Mouse (Mus musculus) hindlimb bud, embryonic 11.5 days (tissue): ENCODE measurements around the gene Stk17b.
"Not testable (repeated sequence)": the region's sequence is repeated elsewhere in the genome, so short reads cannot be mapped to it uniquely, and the experiment has no call there.

Experiments used
- DNase-seq: peaks from one replicate; pipeline ENCODE4 v3.0.0-alpha.2; 2012; ENCODE audit warnings: low read depth, low spot score; ENCODE audit errors: extremely low spot score

Stk17b gene

DNA sequence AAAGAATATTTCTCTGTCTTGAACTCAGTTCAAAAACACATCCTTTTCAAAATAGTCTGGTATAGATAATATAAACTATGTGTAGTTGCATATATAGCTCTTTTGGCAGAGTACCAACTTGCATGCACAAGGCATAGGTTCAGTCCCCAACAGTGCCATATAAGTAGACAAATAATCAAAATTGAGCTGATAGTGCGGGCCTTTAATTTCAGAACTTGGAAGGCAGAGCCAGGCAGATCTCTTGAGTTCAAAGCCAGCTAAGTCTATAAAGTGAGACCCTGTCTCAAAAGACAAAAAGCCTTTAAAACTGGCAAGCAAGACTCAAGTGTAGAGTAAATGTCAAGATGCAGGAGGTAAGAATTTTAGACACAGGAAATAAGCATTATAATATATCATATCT, 2.1 kb downstream of the Stk17b start:
- DNase-seq, result no peak

DNA sequence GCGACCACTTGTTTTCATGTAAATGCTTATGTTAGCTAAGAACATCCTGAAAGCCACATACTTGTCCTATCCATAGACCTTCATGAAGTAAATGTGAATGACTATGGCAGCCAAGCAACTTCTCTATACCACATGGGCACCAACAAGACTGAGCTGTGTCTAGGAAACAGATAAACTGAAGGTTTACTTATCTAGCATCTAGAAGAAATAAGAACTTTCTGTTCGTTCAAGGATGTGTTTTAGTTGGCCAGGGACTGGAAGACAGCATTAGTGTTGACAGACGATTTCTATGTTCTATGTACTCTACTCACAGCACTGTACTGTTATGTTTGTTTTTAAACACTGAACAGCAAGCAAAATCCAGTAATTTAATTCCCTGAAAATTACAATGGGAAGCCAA, 2.9 kb downstream of the Stk17b start:
- DNase-seq, result no peak

DNA sequence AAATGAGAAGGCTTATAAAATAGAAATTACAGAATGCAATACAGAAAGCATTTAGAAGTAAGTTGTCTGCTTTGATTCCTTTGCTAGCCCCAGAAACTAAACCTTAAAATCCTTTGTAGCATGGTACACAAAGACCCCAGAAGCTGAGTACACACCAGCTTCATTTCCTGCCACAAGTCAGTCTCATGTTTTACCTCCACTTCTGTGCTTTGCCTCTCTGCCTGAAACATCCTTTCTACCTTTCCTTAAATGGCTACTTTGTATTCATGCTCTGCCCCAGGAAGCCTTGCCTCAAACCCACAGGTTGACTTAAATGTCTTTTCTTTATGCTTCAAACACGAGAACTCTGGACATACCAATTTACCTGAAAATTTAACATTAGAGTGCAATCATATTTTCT, 3.7 kb downstream of the Stk17b start:
- DNase-seq, result no peak

DNA sequence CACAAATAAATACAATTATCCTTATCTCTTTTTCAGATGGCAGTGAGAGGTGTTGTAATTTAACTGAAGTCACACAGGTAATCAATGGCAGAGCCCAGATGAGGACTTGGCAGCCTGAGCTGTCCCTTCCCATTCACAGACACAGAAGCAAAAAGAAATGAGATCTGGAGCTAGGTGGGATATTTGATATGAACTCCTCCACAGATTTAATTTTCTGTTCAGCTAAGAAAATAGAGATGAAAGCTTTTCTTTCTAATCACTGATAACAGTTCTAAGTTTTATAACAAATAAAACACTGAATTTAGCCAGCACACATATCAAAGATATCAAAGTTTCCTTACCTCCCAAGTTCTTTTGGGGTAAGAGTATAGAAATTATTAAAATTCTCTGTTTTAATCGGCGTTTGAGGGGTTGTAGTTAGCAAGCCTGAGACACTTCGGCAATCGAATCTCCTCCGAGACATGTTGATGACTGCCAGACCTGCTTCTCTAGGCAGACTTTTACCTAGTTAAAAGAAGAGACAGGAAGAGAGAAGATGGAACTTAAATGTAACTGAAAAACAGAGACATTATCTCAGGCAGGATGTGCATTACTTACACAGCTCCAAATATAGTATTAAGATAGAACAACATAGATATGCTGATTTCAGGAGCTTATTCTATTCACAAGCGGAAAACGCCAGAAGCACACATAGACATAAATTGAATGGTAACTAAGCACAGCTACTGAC, 8.7 kb downstream of the Stk17b start:
- no peak for DNase-seq

DNA sequence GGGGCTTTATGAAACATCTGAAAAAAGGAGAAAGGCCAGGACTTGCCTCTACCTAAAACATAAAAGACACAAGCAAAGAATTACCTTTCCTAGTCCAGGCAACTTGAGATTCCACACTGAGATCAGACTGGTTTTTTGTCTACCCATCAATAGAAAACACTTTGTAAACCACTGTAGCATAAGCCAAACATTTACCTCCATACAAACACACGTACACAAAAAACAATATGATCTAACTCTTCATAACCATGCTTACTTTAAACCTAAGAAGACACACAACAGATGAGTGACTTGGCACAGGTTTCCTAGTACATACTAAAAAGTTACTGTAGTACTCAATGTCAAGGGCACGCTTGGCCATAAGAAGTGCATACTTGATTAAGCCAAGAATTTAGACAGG, 9.5 kb downstream of the Stk17b start:
- DNase-seq, result no peak

DNA sequence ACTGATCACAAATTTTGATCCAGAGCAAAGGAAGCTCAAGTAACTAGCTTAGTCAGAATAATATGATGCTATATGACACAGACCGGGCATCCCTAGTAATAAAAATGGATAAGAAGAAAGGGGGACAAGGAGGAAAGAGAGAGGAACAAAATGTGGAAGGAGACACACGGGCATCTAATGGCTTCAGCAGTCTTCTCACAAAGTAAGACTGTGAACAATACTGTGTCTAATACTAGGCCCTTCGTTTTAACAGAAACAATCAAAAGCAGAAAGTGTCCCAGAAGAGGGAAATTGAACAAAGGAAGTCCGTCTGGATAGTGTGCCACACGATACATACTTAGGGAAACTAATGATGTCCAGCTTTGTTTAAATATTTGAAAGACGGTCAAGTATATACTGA, 10.0 kb downstream of the Stk17b start:
- no peak for DNase-seq

DNA sequence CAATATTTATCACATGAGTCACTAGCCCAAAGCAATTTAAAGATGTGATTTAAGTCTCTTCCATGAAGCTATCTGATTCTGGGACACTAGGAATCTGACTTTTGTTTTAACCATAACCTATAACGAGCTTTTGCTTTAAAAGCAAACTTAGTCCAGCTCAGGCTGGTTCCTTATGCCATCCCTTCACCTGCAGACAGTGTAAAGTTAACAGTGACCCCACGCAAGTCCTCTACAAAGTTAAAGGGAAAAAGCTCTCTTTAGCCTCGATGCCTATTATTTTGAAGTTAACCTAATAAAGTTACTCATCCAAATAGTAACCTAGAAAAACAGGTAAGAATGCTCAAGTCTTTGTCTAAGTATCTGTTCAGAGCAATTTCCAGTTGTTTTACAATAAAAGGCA, 10.5 kb downstream of the Stk17b start:
- no peak for DNase-seq

DNA sequence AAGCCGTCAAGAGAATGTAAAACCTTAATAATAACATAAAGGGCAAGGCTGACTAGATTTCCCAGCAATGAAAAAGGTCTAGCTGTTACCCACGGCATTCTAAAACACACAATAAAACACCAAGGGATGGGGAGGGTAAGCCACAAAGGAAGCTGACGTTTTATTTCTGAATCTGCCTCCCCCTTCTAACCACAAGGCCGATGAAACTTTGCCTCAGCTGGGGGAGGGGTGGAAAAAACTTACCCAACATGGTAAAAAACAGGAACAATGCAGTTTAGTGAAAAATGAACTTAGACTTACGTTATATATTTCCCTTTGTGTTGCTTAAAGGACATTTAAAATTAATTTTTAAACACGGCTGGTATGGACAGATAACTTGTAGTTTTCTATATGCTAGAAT, 11.0 kb downstream of the Stk17b start:
- no peak for DNase-seq

DNA sequence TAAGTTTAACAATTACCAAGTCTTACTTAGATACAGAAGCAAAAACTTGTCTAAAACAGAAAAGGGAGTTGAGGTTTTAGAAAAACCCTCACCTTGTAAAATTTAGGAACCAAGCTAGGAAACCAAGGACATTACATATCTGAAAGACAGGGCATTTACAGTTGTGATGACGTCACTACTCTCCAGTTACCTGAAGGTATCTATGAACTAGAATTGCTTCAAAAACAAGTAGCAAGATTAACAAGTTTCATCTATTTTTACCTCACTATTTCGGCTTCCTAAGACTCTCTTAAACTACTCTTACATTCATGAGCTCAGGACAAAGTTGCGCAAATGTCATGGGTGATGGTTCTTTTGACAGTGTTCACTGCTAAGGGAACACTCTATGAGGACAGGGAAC, 12.1 kb downstream of the Stk17b start:
- DNase-seq, result no peak

DNA sequence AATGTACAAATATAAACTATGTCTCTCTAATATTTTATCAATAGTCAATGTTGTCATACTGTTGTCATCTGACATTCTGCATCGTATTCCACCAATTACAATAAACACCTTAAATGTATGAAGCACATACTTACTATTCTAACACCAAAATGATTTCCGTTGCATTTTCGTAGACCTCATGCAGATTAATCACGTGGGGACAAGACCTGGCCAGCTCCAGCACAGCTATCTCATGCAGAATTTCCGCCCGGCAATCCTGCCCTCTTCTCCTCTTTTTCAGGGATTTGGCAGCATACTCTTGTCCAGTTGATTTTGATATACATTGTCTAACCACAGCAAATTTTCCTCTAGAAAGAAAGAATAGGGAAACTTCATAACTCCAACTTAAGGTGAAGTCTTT, 13.5 kb downstream of the Stk17b start:
- no peak for DNase-seq

DNA sequence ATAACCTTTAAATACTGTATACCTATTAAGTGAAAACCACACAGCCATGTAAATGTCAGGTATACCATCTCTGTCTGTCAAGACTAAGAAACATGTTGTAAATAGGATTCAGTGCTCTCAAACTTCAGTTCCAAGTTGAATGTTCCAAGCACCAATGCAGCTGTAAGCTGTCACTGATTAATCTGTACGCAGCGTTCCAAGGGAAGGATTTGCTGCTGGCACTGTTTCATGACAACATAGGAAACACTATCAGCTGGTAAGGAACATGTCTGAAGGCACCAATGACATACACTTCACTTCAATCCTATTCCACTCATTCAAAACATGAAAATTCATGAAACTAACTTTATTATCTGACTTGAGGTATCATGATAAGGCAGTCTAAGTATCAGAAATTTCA, 18.9 kb downstream of the Stk17b start:
- DNase-seq, result no peak

DNA sequence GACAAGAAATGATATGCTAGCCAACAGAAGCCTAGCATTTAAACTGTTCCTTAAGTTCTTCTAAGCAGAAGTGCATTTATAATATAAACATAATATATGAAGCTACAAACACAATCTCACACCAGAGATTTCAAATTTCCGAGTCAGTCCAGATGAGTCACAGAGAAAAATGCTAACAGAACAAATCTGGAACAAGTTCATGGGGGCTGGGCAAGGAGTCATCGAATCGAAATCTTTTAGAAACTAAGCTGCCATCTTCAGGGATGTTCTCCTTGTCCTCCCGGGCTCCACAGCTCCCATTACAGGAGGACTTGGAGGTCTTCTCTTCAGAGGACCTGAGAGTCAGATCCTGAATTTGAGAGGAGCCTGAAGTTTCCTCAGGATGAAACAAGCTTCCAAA, 27.7 kb downstream of the Stk17b start:
- no peak for DNase-seq

DNA sequence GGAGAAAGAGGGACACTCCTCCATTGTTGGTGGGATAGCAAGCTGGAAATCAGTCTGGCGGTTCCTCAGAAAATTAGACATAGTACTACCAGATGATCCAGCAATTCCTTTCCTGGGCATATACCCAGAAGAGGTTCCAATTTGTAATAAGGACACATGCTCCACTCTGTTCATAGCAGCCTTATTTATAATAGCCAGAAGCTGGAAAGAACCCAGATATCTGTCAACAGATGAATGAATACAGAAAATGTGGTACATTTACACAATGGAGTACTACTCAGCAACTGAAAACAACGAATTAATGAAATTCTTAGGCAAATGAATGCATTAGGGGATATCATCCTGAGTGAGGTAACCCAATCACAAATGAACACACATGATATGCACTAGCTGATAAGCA, 31.5 kb downstream of the Stk17b start:
- not testable (repeated sequence) for DNase-seq

DNA sequence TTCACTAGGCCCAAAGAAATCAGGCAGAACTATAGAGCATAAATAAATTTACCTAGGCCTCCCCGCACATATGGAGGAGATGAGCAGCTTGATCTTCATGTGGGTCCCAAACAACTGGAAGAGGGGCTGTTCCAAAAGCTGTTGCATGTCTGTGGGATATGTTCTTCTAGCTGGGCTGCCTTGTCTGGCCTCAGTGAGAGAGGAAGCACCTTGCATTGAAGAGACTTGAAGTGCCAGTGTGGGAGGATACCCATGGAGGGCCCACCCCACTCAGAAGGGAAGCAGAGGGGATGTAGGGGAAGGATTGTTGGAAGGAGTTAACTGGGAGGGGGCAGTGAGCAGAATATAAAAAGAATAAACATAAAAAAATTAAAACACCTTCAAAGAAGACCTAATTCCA, 33.9 kb downstream of the Stk17b start:
- DNase-seq, result no peak

DNA sequence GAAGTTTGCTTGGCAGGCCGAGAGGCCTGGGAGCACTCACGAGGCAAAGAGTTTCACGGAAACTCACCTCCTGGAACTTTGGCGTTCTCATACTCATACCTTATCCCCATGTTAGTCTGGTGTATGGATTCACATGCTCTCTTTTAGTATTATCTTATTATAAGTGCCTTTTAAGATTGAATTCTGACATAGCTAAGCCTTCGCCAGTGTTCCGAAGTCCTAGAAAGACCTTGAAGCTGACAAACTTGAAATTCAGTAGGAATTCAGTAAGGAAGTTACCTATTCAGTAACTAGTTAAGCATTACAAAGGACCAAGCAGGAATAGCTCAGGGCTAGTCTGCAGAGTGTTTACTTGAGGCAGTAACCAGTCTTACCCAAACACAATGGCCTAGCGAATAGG, 34.3 kb downstream of the Stk17b start:
- not testable (repeated sequence) for DNase-seq

DNA sequence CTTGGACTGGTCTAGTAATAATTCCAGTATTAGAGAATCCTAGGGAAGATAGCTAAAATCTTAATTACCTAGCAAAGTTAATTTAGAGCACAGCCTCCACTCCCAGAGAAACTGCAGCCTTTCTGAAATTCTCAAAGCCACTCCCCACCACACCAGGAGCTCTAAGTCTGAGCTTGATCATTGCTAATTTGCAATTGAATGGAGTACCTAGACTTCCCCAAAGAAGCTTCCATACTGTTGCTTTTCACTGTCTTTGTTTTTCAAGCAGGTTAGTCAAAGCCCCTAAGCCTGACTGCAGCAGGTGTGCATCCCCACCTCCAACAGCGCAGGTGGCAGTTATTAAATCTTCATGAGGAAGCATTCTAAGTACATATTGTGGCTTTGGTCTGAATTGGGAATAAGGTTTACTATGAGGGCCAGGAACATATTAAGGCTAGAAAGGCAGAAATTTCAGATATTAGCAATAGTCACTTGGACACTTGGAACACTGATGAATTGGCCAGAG, 35.1 kb downstream of the Stk17b start:
- DNase-seq, result not testable (repeated sequence)

DNA sequence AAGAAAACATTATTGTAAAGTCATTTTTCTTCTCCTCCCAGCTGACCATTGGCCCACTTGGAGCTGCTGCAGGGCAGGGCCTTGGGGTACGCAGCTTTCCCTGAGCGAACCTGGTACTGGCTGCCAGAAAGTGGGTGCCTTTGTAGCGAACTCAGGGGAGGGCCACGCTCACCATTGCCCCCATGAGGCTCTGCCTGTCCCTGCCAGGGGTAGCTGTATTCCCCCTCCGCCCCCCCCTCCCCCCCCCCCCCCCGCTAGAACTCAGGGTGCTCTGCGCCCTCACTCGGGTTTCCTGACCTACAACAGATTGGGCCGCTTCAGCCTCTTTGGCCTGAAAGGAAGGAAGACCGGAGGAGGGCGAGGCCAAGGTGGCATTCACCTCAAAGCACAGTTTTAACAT, 36.5 kb downstream of the Stk17b start:
- no peak for DNase-seq

DNA sequence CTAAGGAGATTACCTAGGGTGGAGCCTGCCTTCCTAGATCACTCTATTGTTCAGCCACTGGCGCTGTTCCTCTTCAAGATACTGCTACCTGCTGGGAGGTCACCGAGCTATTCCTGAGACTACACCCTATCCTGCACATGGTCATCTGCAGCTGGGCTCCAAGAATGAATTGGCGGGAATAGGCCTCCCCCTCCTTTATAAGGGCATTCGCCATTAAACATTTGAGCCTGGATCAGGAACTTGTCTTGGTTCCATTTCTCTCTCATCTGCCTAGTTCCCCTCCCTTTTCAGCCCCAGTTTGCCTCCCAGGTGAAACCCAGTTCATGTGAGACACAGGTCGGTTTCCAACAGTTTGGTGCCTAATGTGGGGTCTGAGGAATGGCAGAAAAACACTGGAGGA, 39.0 kb downstream of the Stk17b start:
- no peak for DNase-seq

DNA sequence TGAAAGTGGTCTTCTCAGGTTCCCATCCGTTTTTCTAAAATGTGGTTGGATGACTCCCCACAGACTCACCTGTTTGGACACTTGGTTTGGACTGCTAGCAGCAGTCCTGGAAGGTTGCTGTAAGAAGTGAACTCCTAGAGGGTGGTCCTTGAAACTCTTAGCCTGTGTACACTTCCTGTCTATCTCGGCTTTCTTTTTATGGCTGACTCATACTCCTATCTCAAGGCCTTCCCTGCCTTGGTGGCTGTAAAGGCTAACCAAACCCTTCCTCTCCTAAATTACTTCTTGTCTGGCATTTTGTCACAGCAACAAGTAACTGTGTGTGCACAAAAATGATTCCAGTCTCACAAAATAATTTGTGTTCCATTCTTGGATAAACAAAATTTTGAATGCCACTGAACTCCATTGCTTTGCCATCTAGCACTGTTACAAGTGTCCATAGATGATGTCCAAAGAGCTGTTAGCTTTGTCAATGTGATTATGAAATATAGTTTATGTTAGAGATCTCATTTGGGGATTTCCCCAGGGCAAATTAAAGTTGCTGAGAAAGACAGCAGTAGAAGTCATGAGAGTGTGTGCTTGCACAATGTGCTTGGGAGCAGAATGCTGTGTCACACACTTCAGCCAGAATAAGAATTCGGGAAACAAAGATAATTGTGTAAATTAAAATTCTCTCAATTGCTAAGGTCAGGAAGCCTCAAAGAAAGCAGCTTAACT, 43.1 kb downstream of the Stk17b start:
- no peak for DNase-seq

DNA sequence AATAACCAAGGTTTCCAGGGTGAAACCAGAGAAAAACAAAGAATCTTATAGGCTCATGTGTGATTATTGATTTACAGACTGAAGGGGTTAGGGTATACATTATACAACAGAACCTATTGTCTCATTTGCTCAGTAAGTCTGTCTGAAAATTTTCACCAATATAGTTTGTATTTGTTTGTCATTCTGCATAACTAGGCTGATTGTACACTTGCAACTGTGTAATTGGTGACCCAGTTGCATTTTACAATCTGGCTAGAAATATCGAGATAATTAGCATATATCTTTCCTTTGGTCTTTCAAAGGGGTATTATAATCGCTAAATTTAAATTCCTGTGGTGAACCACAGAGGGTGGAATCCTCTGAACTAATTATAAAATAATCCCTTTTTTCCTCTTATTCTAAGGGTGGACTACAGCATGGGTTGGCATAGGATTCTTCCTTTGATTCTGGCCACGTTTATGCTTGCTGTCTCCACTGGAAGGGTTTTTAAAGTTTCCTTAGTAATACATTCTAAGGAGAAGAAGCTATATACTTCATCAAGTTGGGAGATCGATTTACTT, 44.2 kb downstream of the Stk17b start:
- no peak for DNase-seq

DNA sequence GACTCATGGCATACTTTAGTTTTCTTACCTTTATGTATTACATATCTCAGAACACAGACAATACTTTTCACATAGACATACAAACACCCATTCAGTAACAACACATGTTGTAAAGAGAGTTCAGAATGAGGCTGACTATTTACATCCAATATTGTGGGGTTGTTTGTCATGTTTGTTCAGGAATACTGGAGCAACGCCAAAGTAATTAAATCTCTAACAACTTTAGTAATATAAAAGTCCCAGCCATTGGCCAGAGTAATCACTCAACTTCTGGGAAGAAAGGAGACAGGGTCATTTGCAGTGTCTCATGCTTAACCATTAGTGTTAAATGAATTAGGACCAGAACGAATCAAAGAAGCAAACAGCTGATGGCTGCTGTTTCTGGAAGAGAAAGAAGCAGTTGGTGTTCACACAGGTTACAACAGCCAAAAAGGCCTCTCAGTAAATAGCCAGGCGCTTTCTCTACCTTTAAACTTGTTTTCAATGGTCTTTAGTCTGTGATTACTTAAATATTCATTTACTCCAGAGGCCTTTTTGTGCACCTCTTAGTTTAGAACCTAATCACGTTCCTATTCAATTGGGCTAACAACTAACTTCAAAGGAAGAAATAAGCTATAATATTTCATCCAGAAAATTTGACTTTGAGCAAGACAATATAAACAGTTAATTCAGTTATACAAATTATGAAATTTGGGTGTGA, 44.8 kb downstream of the Stk17b start:
- DNase-seq, result not testable (repeated sequence)

DNA sequence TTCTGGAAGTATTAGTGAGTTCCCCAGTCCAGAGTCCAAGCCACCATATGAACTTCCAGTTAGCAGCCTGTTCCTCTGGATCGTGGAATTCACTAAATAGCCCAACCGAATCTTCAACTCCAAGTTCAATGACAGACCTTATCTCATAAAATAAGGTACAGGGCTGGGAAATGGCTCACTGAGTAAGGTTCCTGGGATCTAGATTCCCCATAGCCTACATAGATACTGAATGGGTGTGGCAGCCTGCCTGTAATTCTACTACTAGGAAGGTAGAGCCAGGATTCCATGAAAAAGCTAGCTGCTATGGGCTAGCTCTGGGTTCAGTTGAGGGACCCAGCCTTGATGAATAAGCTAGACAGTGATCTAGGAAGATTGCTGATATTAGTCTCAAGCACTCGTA, 48.4 kb downstream of the Stk17b start:
- DNase-seq, result no peak
